Mouse (Mus musculus) heart, adult 2 months (tissue): Measurements from ENCODE around the gene Arid4a.

Experiments
- CTCF ChIP-seq: fragments of 200-600 bp; IDR thresholded peaks from 2 replicates; pipeline ENCODE4 v1.8.1; 2022; ENCODE audit warnings: antibody characterized with exemption, mild to moderate bottlenecking, moderate library complexity
- EP300 ChIP-seq: fragments of 200-500 bp; IDR thresholded peaks from 2 replicates; pipeline ENCODE4 v1.6.1; 2011; ENCODE audit warnings: low read depth, low read length, control low read depth; ENCODE audit not compliant: insufficient read depth
- POLR2A ChIP-seq: fragments of 200-500 bp; IDR thresholded peaks from 2 replicates; pipeline ENCODE4 v1.6.1; 2011; ENCODE audit warnings: mild to moderate bottlenecking, low read depth, low read length, control low read depth; ENCODE audit not compliant: insufficient read depth

- TF ChIP-seq CTCF = no peak
- TF ChIP-seq POLR2A = no peak
- no peak for TF ChIP-seq EP300
These were observed 121.9 kb downstream of the Arid4a start for GRCm38 (mm10) chr12:71137686-71138085.
